Mouse (Mus musculus): ENCODE measurements around the gene Morn1.

The Morn1 gene

GRCm38 (mm10) chr4:155086108-155087024 is at the start of gene Morn1, which contains the start of gene Rer1:
Morn1 (plus strand) TSS chr4:155086577.
Rer1 (minus strand) TSS chr4:155086382.
- DNase-seq (ENCODE audit: low spot score in 2 of 2): peak; percentile 100

DNA sequence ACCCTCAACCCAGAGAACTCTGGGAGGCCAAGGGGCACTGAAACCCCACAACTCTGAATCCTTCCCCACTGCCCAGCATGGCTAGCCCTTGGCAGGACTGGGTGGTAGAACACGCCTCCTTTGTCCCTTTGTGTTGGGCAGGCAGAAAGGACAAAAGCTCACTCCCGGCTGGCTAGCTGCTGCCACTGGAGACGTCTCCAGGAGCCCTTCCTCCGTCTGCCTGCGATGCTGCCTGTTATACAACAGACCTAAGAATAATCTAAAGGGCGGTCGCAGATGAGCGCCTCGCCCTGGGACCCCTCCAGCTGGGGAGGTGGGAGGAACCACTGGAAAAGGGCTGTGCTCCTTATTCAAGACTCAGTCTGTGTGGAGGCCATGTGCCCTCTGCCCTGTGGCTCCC is 46.2 kb upstream of the Morn1 start:
- DNase-seq (ENCODE audit: low spot score in 2 of 2): no peak

DNA sequence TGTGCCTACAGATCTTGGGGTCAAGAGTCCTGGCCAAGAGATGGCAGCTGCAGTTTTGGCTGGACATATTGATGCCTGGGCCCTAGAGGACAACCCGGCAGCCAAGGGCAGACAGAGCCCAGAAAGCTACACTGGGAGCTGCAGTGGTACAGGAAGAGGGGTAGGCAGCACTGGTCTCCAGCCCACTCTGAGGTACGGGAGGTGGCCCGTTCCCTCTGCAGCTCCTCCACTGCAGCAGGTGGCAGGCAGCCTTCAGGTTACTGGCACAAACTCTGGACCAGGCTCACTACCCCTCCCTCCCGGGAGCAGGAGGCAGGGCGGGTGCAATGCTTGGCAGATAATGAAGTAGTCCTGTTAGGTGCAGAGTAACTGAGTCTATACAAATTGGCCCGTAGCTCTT is 45.7 kb upstream of the Morn1 start:
- DNase-seq (ENCODE audit: low spot score in 2 of 2): no peak

GRCm38 (mm10) chr4:155042606-155043288 is 43.6 kb upstream of the Morn1 start:
- DNase-seq (ENCODE audit: low spot score in 2 of 2): no peak

- no peak for DNase-seq (ENCODE audit: low spot score in 2 of 2)
Measured at GRCm38 (mm10) chr4:155043289-155043625, 43.1 kb upstream of the Morn1 start.

- DNase-seq (ENCODE audit: low spot score in 2 of 2): no peak
Measured at GRCm38 (mm10) chr4:155046636-155047035, 39.7 kb upstream of the Morn1 start.

- DNase-seq (ENCODE audit: low spot score in 2 of 2): no peak
Measured at GRCm38 (mm10) chr4:155050116-155050515, 36.3 kb upstream of the Morn1 start.

DNA sequence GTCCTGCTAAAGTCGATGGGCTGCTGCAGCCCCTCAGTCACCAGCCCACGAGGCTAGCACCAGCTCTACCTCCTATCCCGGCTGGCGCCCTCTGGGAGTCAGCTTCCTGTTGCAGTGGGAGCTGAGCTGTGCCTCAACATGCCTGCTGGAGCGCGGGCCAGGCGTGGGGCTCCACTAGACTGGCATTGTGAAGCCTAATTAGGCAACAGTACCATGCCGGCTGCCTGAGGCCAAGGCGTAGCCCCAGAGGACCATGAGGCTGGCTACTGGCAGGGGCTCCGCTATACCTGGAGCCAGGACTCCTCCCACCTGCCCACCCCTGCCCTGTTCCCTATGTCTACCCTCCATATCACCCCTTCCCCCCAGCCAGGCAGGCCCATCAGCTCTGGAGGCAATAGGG is 29.7 kb upstream of the Morn1 start, which contains the start of gene Plch2:
Gene Plch2, minus strand, starts transcription at position 61 of the 400 bp plus-strand sequence.
- no peak for DNase-seq (ENCODE audit: low spot score in 2 of 2)

- no peak for DNase-seq (ENCODE audit: low spot score in 2 of 2)
Measured at GRCm38 (mm10) chr4:155058325-155058724, 28.1 kb upstream of the Morn1 start.

GRCm38 (mm10) chr4:155063895-155064294 is 22.5 kb upstream of the Morn1 start:
- no peak for DNase-seq (ENCODE audit: low spot score in 2 of 2)

- no peak for DNase-seq (ENCODE audit: low spot score in 2 of 2)
Measured at GRCm38 (mm10) chr4:155064474-155064873, 21.9 kb upstream of the Morn1 start.

DNA sequence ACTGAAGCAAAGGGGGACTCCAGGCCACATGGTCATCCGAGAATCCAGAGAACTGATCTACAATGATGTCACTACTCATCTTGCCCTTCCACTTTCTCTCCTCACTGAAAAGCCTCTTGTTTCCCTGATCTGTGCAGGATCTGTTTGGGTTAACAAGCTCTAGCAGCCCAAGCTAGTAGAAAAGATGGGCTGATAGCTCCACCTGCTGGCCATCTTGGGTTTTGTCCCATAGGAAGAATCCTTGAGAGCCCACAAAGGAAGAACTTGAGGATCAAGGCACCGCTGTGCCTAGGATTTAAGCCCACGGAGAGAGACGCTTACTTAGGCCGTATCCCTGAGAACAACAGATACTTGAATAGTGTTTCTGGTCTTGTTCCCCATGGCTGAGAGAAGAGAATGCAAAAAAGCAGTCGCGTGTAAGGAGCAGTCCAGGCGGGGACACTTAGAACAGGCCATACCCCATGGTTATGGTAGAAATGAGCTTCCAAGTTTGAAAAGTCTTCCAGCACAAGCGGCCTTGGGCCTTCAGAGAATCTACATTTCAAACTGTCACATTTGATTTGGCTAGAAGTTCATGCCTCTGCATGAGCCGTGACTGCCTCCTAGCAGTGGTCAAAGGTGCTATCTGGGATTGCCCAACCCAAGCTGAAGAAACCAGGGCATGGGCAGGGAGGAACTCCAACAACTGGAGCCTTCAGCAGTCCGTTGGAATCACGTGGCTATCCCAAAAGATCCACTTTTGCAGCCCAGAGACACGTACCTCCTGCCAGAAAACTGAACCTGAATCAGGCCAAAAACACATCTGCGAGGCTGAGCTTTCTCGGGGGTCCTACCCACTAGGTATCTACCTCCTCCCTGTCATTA is 20.2 kb upstream of the Morn1 start:
- DNase-seq (ENCODE audit: low spot score in 2 of 2): peak; percentile 84 to 86

GRCm38 (mm10) chr4:155066834-155067522 is 19.4 kb upstream of the Morn1 start, which contains the start of gene Pex10:
Pex10 (plus strand) TSS chr4:155067016.
- DNase-seq (ENCODE audit: low spot score in 2 of 2): peak; percentile 94

DNA sequence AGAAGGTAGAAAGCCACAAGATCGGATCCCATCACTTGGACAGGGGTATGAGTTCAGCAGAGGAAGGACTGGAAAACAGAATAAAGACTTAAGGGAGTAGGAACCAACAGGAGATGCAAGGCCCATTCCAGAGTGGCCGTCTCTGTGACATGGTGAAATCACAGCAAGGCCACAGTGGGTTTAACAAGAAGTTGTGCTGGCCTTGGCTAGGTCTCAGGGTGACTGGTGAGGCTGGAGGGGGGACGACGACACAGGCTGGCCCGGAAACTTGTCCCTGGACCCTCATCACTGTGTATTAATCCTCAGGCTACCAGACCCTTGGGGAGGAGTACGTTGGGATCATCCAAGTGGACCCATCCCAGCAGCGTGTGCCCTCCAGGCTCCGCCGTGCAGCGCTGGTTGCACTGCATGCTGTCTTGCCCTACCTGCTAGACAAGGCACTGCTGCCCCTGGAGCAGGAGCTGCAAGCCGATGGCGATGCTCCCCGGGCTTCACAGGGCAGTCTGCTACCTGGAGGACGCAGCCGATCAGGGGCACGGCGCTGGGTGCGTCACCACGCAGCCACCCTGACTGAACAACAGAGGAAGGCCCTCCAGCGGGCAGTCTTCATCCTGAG is 17.9 kb upstream of the Morn1 start:
- DNase-seq (ENCODE audit: low spot score in 2 of 2): no peak

DNA sequence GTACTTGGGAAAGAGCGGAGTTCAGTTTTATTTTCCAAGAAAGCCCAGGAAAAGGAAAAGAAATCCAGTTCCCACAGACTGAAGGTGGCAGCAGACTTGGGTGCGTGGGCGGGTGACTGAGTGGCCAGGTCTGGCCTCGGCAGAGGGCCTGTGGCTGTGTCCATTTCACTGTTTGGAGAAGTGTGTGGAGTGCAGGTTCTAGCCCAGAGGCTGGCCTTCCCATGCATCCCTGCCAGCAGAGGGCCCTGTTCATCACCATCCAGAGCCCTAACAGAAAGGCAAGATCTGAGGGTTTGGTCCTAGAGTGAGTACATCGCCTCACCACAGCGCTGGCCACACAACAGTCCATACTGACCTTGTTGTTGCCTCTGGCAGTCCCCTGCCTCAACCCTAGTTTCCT is 17.2 kb upstream of the Morn1 start:
- no peak for DNase-seq (ENCODE audit: low spot score in 2 of 2)

- DNase-seq (ENCODE audit: low spot score in 2 of 2): no peak
Measured at GRCm38 (mm10) chr4:155070199-155070598, 16.2 kb upstream of the Morn1 start.

GRCm38 (mm10) chr4:155070921-155071320 is 15.5 kb upstream of the Morn1 start:
- no peak for DNase-seq (ENCODE audit: low spot score in 2 of 2)

DNA sequence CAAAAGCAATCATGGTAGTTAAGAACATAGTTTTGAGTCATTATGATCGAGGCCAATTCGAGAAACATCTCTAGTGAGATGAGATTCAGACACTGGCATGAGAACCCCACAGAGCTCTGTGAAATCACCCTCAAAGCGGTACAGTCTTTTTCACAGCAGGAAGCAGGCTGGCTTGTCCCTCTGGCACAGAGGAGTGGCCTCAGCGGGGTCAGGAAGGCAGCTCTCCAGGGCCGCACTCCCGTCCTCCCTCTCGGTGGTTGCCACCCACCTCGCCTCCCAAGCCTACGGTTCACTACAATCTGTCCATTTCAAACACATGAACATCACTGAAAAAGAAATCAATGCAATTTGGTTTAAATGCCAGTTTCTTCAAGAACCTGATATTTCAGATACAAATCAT is 12.0 kb upstream of the Morn1 start:
- DNase-seq (ENCODE audit: low spot score in 2 of 2): no peak

- DNase-seq (ENCODE audit: low spot score in 2 of 2): no peak
Measured at GRCm38 (mm10) chr4:155075137-155075536, 11.2 kb upstream of the Morn1 start.

DNA sequence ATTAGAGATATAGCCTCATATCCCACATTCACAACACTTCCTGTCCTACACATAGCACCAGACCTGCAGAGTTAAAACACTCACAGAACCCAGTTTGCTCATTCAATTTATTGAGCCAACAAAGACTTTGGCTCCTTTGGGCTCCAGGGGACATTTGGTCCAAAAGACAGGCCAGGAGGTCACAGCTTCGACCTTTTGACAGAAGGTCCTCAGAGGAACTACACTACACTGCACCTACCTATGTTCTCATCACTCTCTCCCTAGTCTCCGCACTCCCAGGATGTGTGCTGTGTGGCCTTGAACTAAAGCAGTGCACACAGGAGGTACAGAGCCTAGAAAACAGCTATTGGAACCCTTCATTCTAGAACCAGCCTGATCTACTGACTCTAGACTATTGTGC is 10.6 kb upstream of the Morn1 start:
- no peak for DNase-seq (ENCODE audit: low spot score in 2 of 2)

DNA sequence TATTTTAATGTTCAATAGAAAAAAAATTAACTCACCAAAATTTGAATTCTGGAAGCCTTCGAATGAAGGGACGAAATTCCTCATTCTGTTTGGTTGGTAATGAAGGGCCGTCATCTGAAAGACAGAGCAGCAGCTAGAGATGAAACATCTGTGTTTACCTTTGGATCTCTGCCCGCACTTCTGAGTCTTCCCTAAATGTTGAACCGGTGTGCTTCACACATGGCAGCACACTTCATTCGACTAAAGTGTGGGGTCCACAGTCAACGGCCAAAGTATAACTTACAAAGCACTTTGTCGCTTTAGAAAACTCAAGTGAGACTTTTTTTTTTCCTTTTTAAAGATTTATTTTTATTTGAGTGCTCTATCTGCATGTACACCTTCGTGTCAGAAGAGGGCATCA is 9.7 kb upstream of the Morn1 start:
- DNase-seq (ENCODE audit: low spot score in 2 of 2): no peak
